Mouse (Mus musculus) embryonic fibroblast, embryonic 13.5 days (primary cell): ENCODE data around the gene Itga11.

ENCODE experiments used
- CTCF ChIP-seq: IDR thresholded peaks from 2 replicates; pipeline ENCODE4 v1.5.1; 2011; ENCODE audit warnings: mild to moderate bottlenecking, control low read depth, low read length, moderate library complexity, borderline replicate concordance; ENCODE audit not compliant: insufficient read depth
- POLR2A ChIP-seq: IDR thresholded peaks from 2 replicates; pipeline ENCODE4 v1.6.1; 2011; ENCODE audit warnings: low read depth, mild to moderate bottlenecking, control low read depth, low read length, moderate library complexity

- TF ChIP-seq CTCF = no peak
- peak; percentile 53 for TF ChIP-seq POLR2A
These were observed 1.8 kb downstream of the Itga11 start for GRCm38 (mm10) chr9:62679398-62679797.
